Mouse (Mus musculus) embryonic fibroblast, embryonic 13.5 days (primary cell): ENCODE results near the gene Ptprcap. TPM values are rescaled to one million over a fixed set of nuclear protein-coding genes. Genes with fewer than 3 reads are reported as not detected.

ENCODE experiments used
- H3K27ac ChIP-seq: 2 replicates; pipeline ENCODE4 v1.5.1; 2012; ENCODE audit warnings: low read length, control low read depth, inconsistent platforms; ENCODE audit not compliant: insufficient read depth
- H3K4me1 ChIP-seq: 2 replicates; pipeline ENCODE4 v1.6.1; 2011; ENCODE audit warnings: low read length; ENCODE audit not compliant: control insufficient read depth, insufficient read depth
- H3K4me3 ChIP-seq: 2 replicates; pipeline ENCODE4 v1.5.1; 2011; ENCODE audit warnings: mild to moderate bottlenecking, control low read depth, low read length; ENCODE audit not compliant: insufficient read depth
- CTCF ChIP-seq: IDR thresholded peaks from 2 replicates; pipeline ENCODE4 v1.5.1; 2011; ENCODE audit warnings: mild to moderate bottlenecking, control low read depth, low read length, moderate library complexity, borderline replicate concordance; ENCODE audit not compliant: insufficient read depth
- POLR2A ChIP-seq: IDR thresholded peaks from 2 replicates; pipeline ENCODE4 v1.6.1; 2011; ENCODE audit warnings: low read depth, mild to moderate bottlenecking, control low read depth, low read length, moderate library complexity
- polyA plus RNA-seq: library from polyadenylated mRNA; stranded (reverse); fragments of >200 nt; gene quantifications from 2 replicates; pipeline ENCODE4 v1.2.4, GENCODE M21; 2011; ENCODE audit warnings: low read depth; ENCODE audit not compliant: missing spikeins, insufficient read length

Gene Ptprcap
- polyA plus RNA-seq, 1 experiment, result not detected

DNA sequence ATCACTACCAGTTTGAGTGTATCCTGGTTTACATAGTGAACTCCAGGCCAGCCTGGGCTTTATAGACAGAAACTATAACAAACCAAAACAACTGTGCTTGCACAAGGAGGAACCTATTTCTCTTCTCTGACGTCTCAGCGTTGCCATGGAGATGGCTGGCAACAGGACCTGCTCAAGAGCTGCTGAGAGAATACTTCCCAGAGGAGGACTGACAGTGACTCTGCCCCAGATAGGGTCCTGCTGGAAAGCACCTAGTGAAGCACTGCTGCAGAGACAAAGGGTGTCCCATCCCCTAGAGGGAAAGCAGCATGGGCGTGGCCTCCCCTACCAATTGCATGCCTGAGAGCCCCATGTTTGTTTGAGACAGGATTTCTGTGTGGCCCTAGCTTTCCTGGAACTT, 28.5 kb downstream of the Ptprcap start:
- H3K4me3 ChIP-seq, result no peak overlapping the region
- H3K27ac ChIP-seq, result no peak overlapping the region
- 0 out of 2 replicates have a peak, but pooled peaks cover 3% of the 10 kb centered on the region for H3K4me1 ChIP-seq
- TF ChIP-seq POLR2A (no peak), CTCF (no peak)

DNA sequence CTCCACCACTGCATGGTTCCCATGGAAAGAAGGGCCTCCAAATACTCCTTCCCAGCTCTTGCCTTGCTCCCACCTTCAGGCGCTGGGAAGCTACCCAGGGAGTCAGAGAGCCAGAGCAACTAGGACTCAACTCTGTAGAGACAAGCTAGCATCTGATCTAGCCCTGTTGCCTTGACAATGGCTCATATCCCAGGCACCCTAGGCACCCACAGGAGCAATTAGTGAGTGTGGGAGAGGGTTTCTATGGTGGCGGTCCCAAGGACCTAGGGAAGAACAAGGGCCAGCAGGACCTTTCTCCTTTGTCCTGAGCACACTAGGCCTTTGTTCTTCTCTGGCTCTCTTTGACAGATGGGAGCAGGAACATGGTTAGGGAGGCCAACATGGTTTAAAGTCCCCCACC, 30.3 kb downstream of the Ptprcap start:
- no peak overlapping the region for H3K4me3 ChIP-seq
- TF ChIP-seq CTCF (no peak), POLR2A (no peak)
- H3K27ac ChIP-seq, result no peak overlapping the region

DNA sequence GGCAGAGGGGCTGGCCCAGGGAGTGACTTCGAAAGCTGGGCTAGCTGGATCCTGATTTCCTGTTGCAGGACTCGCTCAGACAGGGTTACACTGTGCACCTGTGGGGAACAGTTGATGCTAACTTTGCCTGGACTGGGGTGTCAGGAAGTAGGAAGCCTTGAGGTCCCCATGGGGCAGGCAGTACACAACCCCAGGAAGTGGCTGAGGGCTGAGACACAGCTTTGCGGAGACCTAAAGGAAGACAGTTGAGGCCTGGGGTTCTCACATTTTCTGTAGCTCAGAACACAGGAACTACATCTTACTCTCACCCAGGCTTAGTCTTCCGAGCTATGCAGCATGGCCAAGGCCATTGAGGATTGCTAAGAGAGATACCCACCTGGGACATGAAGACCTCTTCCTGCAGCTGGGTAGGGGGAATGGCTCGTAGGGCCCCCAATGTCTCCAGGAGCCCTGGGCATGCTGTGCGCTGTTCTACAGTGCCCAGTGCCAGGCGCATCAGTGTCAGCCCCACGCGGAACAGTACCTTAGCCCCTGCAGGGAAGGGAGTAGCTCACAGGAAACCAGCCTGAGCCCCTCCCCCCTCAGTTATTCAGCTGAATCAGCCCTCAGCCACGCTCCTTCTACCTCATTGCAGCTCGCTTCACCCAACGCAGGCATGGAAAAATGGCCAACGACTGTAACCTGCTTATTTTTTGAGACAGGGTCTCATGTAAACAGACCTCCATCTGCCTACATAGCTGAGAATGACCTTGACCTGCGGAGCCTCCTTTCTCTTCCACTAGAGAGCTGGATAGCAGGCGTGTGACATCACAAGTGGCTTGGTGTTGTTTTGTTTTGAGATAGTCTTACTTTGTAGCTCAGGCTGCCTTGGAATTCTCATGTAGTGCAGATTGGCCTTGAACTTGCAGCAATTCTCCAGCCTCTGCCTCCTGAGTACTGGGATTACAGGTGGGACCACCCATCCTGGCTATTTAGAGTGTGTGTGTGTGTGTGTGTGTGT, 31.9 kb downstream of the Ptprcap start:
- Histone ChIP-seq H3K4me3 (no peak overlapping the region), H3K4me1 (0 out of 2 replicates have a peak, but pooled peaks cover 3% of the 10 kb centered on the region), H3K27ac (no peak overlapping the region)
- TF ChIP-seq POLR2A (no peak), CTCF (no peak)

More for the DNA sequence above, 30.3 kb downstream of the Ptprcap start:
- H3K4me1 ChIP-seq, result 0 out of 2 replicates have a peak, but pooled peaks cover 3% of the 10 kb centered on the region

DNA sequence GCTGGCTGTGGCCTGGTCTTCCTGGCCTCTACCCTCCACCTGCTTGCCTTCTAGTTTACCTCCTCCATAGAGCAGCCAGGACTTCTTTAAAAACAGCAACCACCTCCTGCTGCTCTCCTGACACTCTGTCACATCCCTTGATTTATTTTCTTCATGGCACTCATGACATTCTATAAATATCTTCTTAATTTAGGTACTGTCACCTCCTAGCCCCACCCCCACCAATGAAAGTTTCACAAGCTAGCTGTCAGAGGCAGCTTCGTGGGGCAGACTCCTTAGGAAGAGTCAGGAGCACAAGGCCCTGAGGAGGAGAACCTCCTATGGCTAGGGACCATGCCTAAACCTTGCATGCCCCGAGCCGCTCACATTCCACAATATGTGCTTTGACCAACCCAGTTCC, 33.9 kb downstream of the Ptprcap start:
- Histone ChIP-seq H3K4me1 (peaks cover 7% of the 10 kb centered on the region; the same call in 1 of the 2 replicates), H3K4me3 (no peak overlapping the region), H3K27ac (no peak overlapping the region)
- TF ChIP-seq CTCF (no peak), POLR2A (no peak)

DNA sequence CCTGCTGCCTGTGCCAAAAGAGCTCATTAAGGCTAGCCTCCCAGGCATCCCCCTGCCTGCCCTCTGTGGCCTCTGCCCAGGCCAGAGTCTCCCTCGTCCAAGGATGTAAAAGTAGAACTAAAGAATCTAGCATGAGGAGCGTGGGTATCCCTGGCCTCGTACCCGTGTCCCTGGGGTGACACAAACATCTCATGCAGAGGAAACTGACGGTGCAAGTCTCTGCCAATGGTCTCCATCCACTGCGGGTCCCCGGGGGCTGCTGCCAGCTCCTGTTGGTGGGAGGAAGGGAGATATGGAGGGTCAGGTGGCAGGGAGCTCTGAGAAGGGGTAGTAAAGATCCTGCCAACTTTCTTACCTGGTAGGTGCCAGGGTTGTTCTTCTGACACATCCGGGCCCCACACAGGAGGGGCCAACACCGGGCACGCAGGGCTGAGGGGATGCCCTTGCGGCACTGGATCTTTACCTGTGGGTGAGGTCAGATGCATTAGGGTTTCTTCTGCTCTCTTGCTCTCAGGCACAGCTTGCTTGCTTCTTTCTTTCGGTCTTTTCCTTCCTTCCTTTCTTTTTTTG, 35.7 kb downstream of the Ptprcap start:
- TF ChIP-seq POLR2A, result no peak
- no peak for TF ChIP-seq CTCF
- Histone ChIP-seq H3K4me3 (no peak overlapping the region), H3K27ac (no peak overlapping the region), H3K4me1 (peaks cover 13% of the 10 kb centered on the region)

DNA sequence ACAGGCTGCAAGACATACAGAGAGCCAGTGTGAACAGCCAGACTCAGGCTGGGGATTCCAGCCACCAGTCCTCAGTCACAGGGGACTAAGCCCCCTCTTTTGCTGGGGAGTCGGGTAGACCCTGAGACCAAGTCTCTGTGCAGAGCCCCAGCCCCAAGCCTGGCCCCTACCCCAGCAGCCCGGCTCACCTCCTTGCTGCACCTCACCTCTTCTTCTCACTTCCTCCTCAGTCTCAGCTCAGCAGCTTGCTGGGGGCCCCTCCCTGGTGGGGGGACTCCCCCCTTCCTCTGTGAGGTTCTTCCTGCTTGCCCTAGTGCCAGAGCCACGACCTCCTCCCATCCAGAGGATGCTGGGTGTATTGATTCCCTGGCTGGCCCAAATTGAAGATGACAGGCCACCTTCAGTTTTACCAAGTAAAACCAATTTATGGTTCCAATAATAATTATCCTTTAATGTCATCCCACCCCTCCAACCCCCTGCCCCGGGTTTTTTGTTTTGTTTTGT, 37.5 kb downstream of the Ptprcap start, which contains the start of gene Tbc1d10c:
Gene Tbc1d10c, minus strand, starts transcription at position 454 of the 504 bp plus-strand sequence.
- peak within 1 kb of the TSS; percentile 94 for H3K4me3 ChIP-seq
- no peak for TF ChIP-seq POLR2A

DNA sequence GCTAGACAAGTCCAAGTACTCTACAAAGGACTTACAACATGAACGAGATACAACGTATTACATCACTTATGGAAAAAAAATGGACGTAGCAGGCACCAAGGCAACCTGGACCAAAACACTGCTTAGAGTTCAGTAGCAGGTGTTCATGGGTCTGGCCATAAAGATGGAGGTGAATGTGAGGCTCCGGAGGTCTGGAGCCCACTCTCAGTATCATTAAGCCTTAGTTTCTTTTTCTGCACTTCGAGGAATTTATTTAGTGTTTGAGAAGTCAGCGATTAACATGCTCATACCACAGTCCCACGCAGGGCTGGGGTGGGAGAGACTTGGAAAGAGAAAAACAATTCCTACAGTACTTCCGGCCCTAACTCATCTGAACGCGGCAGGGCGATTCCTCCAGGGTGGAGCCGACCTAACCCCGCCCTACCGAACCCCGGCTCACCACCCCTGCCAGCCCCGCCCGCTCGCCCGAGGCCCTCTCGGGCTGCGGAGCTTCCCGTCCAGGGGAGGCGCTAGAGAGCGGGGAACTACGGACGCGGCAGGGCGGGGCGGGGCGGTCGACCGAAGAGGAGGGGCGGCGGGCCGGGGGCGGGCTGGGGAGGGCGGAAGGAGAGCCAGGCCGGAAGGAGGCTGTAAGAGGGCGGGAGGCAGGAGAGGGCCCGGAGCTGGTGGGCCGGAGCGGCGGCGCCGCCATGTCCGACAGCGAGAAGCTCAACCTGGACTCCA, 38.3 kb downstream of the Ptprcap start, which contains the start of gene Ppp1ca:
Gene Ppp1ca, plus strand, starts transcription at position 538 of the 723 bp plus-strand sequence.
- peak; percentile 89 for TF ChIP-seq POLR2A
- peak; percentile 47; the same call in 1 of the 2 replicates for TF ChIP-seq CTCF
- peak within 1 kb of the TSS; percentile 76 for H3K27ac ChIP-seq
- H3K4me1 ChIP-seq, result peaks cover 18% of the 10 kb centered on the region
- H3K4me3 ChIP-seq, result peak within 1 kb of the TSS; percentile 94

More for the DNA sequence above, 37.5 kb downstream of the Ptprcap start, which contains the start of gene Tbc1d10c:
- Histone ChIP-seq H3K27ac (peak within 1 kb of the TSS; percentile 76), H3K4me1 (peaks cover 10% of the 10 kb centered on the region)

DNA sequence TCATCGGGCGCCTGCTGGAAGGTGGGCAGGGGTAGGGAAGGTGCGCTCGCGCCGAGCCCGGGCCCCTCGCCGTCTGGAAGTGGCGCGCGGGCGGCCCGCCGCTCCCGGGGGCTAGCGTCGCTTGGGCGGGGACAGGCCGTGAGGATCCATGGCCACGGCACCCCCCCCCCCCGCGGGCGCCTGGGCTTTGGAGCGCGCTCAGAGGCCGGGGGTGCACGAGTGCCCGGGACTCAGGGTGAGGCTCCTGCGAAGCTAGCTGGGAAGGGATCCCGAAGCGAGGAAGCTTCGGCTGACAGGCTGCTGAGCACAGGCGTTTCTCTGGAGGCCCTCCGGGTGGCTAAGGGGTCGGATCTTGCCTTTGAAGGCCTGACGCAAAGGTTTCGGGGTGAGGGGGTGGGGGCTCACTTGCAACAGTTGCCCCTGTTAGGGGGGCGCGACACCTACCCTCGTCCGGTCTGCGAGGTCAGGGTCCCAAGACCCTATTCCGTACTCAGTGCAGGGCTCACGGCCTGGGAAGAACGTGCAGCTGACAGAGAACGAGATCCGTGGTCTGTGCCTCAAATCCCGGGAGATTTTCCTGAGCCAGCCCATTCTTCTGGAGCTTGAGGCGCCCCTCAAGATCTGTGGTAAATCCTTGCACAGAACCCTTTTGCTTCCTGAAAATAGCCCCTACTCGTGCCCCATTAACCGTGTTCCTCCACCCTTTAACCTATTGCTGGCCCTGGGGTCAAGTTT, 39.0 kb downstream of the Ptprcap start:
- Histone ChIP-seq H3K27ac (peak overlapping the region; percentile 76), H3K4me3 (peak overlapping the region; percentile 94), H3K4me1 (peaks cover 19% of the 10 kb centered on the region)
- no peak for TF ChIP-seq POLR2A
- TF ChIP-seq CTCF, result no peak
